Mouse (Mus musculus) adrenal gland, postnatal 14 days (tissue): ENCODE results near the gene Cacng3. TPM values are rescaled to one million over a fixed set of nuclear protein-coding genes. Genes with fewer than 3 reads are reported as not detected.

Experiments used
- DNase-seq: peaks from one replicate; pipeline ENCODE4 v3.0.0; 2021; ENCODE audit warnings: mixed read lengths
- long read RNA-seq, 2 experiments: library from polyadenylated mRNA; stranded (forward); transcript quantifications; one replicate each; pipeline ENCODE4 v2.0.0; 2021
- total RNA-seq: library from RNA; stranded (reverse); gene quantifications from 2 replicates; pipeline ENCODE4 v1.2.3, GENCODE M21; 2021

The Cacng3 gene
- 1.9 and 2.1 TPM in 2 replicates for total RNA-seq
- long read RNA-seq, experiment 1, transcript Cacng3-201 (4 exons, 2,777 nt) = major isoform, 5 of 5 reads
- long read RNA-seq, experiment 1, partial matches to known transcripts = 0 of 5 reads
- long read RNA-seq, experiment 1, other reads (novel, unspliced or antisense) = 0 of 5 reads
- long read RNA-seq, experiment 2, partial matches to known transcripts = 0 of 2 reads
- long read RNA-seq, experiment 2, other reads (novel, unspliced or antisense) = 0 of 2 reads

- DNase-seq = no peak
Measured at GRCm38 (mm10) chr7:122670442-122670872, at the start of gene Cacng3. Gene Cacng3 (plus strand): TSS chr7:122670492.

GRCm38 (mm10) chr7:122622125-122622774 is 48.0 kb upstream of the Cacng3 start:
- DNase-seq = peak; percentile 9

- DNase-seq = no peak
Measured at GRCm38 (mm10) chr7:122623753-122624152, 46.5 kb upstream of the Cacng3 start.

GRCm38 (mm10) chr7:122628050-122628449 is 42.2 kb upstream of the Cacng3 start:
- DNase-seq = no peak

- DNase-seq = no peak
Measured at GRCm38 (mm10) chr7:122630386-122630785, 39.9 kb upstream of the Cacng3 start.

- no peak for DNase-seq
Measured at GRCm38 (mm10) chr7:122631151-122631550, 39.1 kb upstream of the Cacng3 start.

GRCm38 (mm10) chr7:122632946-122633345 is 37.3 kb upstream of the Cacng3 start:
- no peak for DNase-seq

- no peak for DNase-seq
Measured at GRCm38 (mm10) chr7:122633463-122633862, 36.8 kb upstream of the Cacng3 start.

GRCm38 (mm10) chr7:122643676-122644075 is 26.6 kb upstream of the Cacng3 start:
- no peak for DNase-seq

- no peak for DNase-seq
Measured at GRCm38 (mm10) chr7:122649306-122649705, 21.0 kb upstream of the Cacng3 start.

GRCm38 (mm10) chr7:122652523-122652922 is 17.8 kb upstream of the Cacng3 start:
- no peak for DNase-seq

GRCm38 (mm10) chr7:122656671-122657070 is 13.6 kb upstream of the Cacng3 start:
- no peak for DNase-seq

- DNase-seq = no peak
Measured at GRCm38 (mm10) chr7:122657423-122658126, 12.7 kb upstream of the Cacng3 start.

- DNase-seq = no peak
Measured at GRCm38 (mm10) chr7:122665311-122666049, 4.8 kb upstream of the Cacng3 start.

GRCm38 (mm10) chr7:122667903-122668302 is 2.4 kb upstream of the Cacng3 start:
- peak; percentile 8 for DNase-seq

- DNase-seq = peak; percentile 95
Measured at GRCm38 (mm10) chr7:122670873-122671641, 765 bp downstream of the Cacng3 start.

- no peak for DNase-seq
Measured at GRCm38 (mm10) chr7:122672981-122673380, 2.7 kb downstream of the Cacng3 start.

- DNase-seq = no peak
Measured at GRCm38 (mm10) chr7:122675207-122675606, 4.9 kb downstream of the Cacng3 start.

GRCm38 (mm10) chr7:122701751-122702150 is 31.5 kb downstream of the Cacng3 start:
- DNase-seq = no peak

- no peak for DNase-seq
Measured at GRCm38 (mm10) chr7:122702443-122702842, 32.2 kb downstream of the Cacng3 start.

- DNase-seq = no peak
Measured at GRCm38 (mm10) chr7:122706736-122707135, 36.4 kb downstream of the Cacng3 start.

- no peak for DNase-seq
Measured at GRCm38 (mm10) chr7:122716299-122716698, 46.0 kb downstream of the Cacng3 start.
